Mouse (Mus musculus) thymus, adult 2 months (tissue): ENCODE data around the gene Impg2. TPM values are rescaled to one million over a fixed set of nuclear protein-coding genes. Genes with fewer than 3 reads are reported as not detected.

ENCODE experiments used
- DNase-seq: peaks from one replicate; pipeline ENCODE4 v3.0.0; 2021
- H3K27ac ChIP-seq: fragments of 200-500 bp; 2 replicates; pipeline ENCODE4 v1.5.1; 2012; ENCODE audit warnings: low read length, control low read depth; ENCODE audit not compliant: control insufficient read depth, insufficient read depth
- H3K27me3 ChIP-seq: fragments of 200-500 bp; 2 replicates; pipeline ENCODE4 v1.6.1; 2012; ENCODE audit warnings: mild to moderate bottlenecking, low read length, moderate library complexity, mixed read lengths; ENCODE audit not compliant: control insufficient read depth, insufficient read depth
- H3K36me3 ChIP-seq: fragments of 200-500 bp; 2 replicates; pipeline ENCODE4 v1.6.1; 2012; ENCODE audit warnings: mild to moderate bottlenecking, low read length, moderate library complexity; ENCODE audit not compliant: control insufficient read depth, insufficient read depth
- H3K4me1 ChIP-seq: fragments of 200-500 bp; replicated peaks from 2 replicates; pipeline ENCODE4 v1.6.1; 2012; ENCODE audit warnings: low read length; ENCODE audit not compliant: control insufficient read depth, insufficient read depth
- H3K4me3 ChIP-seq: fragments of 200-500 bp; 2 replicates; pipeline ENCODE4 v1.5.1; 2012; ENCODE audit warnings: mild to moderate bottlenecking, low read length, control low read depth, moderate library complexity; ENCODE audit not compliant: control insufficient read depth, insufficient read depth
- CTCF ChIP-seq: fragments of 200-500 bp; IDR thresholded peaks from 2 replicates; pipeline ENCODE4 v1.5.1; 2012; ENCODE audit warnings: mild to moderate bottlenecking, control low read depth, low read length, moderate library complexity, borderline replicate concordance; ENCODE audit not compliant: control insufficient read depth, poor library complexity, insufficient read depth; ENCODE audit errors: extremely low read depth
- POLR2A ChIP-seq: fragments of 200-500 bp; IDR thresholded peaks from 2 replicates; pipeline ENCODE4 v1.6.1; 2012; ENCODE audit warnings: mild to moderate bottlenecking, low read length, control low read depth, moderate library complexity; ENCODE audit not compliant: control insufficient read depth, poor library complexity, insufficient read depth; ENCODE audit errors: extremely low read depth
- WGBS: fragments of 180-500 bp; shearing (Covaris S2); methylation state at CpG from one replicate; pipeline ENCODE4 v1.1.7; 2018; 5-methylcytosine and 5-hydroxymethylcytosine counted together
- polyA plus RNA-seq: library from polyadenylated mRNA; depleted of rRNA; stranded (reverse); fragments of >200 nt; gene quantifications from 2 replicates; pipeline ENCODE4 v1.2.3, GENCODE M21; 2012

Gene Impg2
- polyA plus RNA-seq, 1 experiment, result 0.28 TPM

GRCm38 (mm10) chr16:56295888-56296648, 92.0 kb downstream of the Impg2 start:
- DNase-seq, result no peak
- no peaks in the 10 kb centered on the region for H3K27me3 ChIP-seq
- no peak for TF ChIP-seq CTCF
- no peak for TF ChIP-seq POLR2A

GRCm38 (mm10) chr16:56298248-56298647, 94.1 kb downstream of the Impg2 start:
- no peak for DNase-seq
- WGBS, result 91% methylated on average over 6 of the region's 6 CpGs
- Histone ChIP-seq H3K4me1 (no peaks in the 10 kb centered on the region), H3K36me3 (no peaks in the 10 kb centered on the region), H3K4me3 (no peak overlapping the region), H3K27me3 (no peaks in the 10 kb centered on the region), H3K27ac (no peak overlapping the region)
- TF ChIP-seq POLR2A (no peak), CTCF (no peak)

More at GRCm38 (mm10) chr16:56295888-56296648, 92.0 kb downstream of the Impg2 start:
- no peak overlapping the region for H3K27ac ChIP-seq
- WGBS, result 79% methylated on average over 3 of the region's 3 CpGs
- H3K4me1 ChIP-seq, result no peaks in the 10 kb centered on the region
- no peak overlapping the region for H3K4me3 ChIP-seq
- H3K36me3 ChIP-seq, result no peaks in the 10 kb centered on the region

- TF ChIP-seq POLR2A, result no peak
- no peak for TF ChIP-seq CTCF
- no peak for DNase-seq
- 89% methylated on average over 2 of the region's 2 CpGs for WGBS
- no peak overlapping the region for H3K27ac ChIP-seq
- no peaks in the 10 kb centered on the region for H3K36me3 ChIP-seq
- H3K4me1 ChIP-seq, result no peaks in the 10 kb centered on the region
- no peaks in the 10 kb centered on the region for H3K27me3 ChIP-seq
- no peak overlapping the region for H3K4me3 ChIP-seq
These were observed 94.7 kb downstream of the Impg2 start for GRCm38 (mm10) chr16:56298836-56299235.

- WGBS, result 85% methylated on average over 4 of the region's 4 CpGs
- no peak for DNase-seq
These were observed 98.9 kb downstream of the Impg2 start for GRCm38 (mm10) chr16:56302996-56303395.

GRCm38 (mm10) chr16:56304167-56304566, 100.1 kb downstream of the Impg2 start:
- Histone ChIP-seq H3K27ac (no peak overlapping the region), H3K36me3 (no peaks in the 10 kb centered on the region), H3K4me3 (no peak overlapping the region), H3K27me3 (no peaks in the 10 kb centered on the region), H3K4me1 (no peaks in the 10 kb centered on the region)
- no peak for DNase-seq
- TF ChIP-seq POLR2A, result no peak
- no peak for TF ChIP-seq CTCF
- WGBS, result 94% methylated on average over 4 of the region's 4 CpGs

More at GRCm38 (mm10) chr16:56302996-56303395, 98.9 kb downstream of the Impg2 start:
- no peak for TF ChIP-seq POLR2A
- TF ChIP-seq CTCF, result no peak
- no peaks in the 10 kb centered on the region for H3K27me3 ChIP-seq
- H3K36me3 ChIP-seq, result no peaks in the 10 kb centered on the region
- H3K4me1 ChIP-seq, result no peaks in the 10 kb centered on the region
- H3K4me3 ChIP-seq, result no peak overlapping the region
- H3K27ac ChIP-seq, result no peak overlapping the region

GRCm38 (mm10) chr16:56307575-56307974, 103.5 kb downstream of the Impg2 start:
- no peak overlapping the region for H3K4me3 ChIP-seq
- TF ChIP-seq CTCF, result no peak
- no peak for TF ChIP-seq POLR2A
- 96% methylated on average over 4 of the region's 4 CpGs for WGBS
- H3K4me1 ChIP-seq, result no peaks in the 10 kb centered on the region
- no peak for DNase-seq
- H3K36me3 ChIP-seq, result no peaks in the 10 kb centered on the region
- H3K27me3 ChIP-seq, result no peaks in the 10 kb centered on the region
- H3K27ac ChIP-seq, result no peak overlapping the region
